Mouse (Mus musculus) left cerebral cortex, postnatal 10 days (tissue): ENCODE data around the gene Myl9. TPM values are rescaled to one million over a fixed set of nuclear protein-coding genes. Genes with fewer than 3 reads are reported as not detected.
"Not testable (repeated sequence)": the region's sequence is repeated elsewhere in the genome, so short reads cannot be mapped to it uniquely, and the experiment has no call there.

Experiments
- DNase-seq, 2 experiments: peaks; one replicate each; pipeline ENCODE4 v3.0.0; 2021 to 2022; ENCODE audit warnings: low spot score in 2 of 2, mixed read lengths in 1 of 2; ENCODE audit errors: extremely low spot score in 1 of 2
- intact Hi-C: fragments of 180-260 bp; cut with DNase I; formaldehyde crosslinking; loops from one replicate; pipeline ENCODE4 v1.15.1; 2025
- total RNA-seq, 2 experiments: library from RNA; stranded (reverse); gene quantifications; 2 replicates each; pipeline ENCODE4 v1.2.3; 2021

The Myl9 gene
- total RNA-seq, 2 experiments from 2014 or later: 17.5 to 20.6 TPM

GRCm38 (mm10) chr2:156811556-156811955, 36.3 kb downstream of the Myl9 start:
- intact Hi-C loops: no loop called here
- DNase-seq: no peak

DNA sequence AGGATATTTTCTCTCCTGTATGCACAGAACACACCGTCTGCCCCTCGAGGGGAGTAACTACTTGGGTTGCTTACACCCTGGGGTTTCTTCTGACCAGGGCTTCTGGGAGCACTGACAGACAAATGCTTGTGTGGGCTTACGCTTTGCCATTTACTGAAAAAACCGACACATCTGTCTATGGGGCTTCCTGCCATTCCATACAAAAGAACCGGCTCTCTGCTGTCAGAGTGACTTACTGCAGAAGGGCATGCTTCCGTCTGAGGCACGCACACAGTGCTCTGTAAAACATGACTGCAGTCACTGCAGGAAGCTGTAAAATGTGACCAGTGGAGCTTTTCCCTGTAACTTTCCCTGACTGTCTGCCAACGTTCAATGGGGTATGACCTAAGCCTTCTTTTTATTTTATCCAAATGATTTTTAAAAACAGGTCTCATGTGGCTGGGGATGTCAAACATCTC, 39.2 kb downstream of the Myl9 start:
- no peak for DNase-seq
- intact Hi-C loops: no loop called here

GRCm38 (mm10) chr2:156814893-156815292, 39.7 kb downstream of the Myl9 start:
- DNase-seq: no peak
- intact Hi-C loops: no loop called here

GRCm38 (mm10) chr2:156815412-156815811, 40.2 kb downstream of the Myl9 start:
- intact Hi-C loops: no loop called here

DNA sequence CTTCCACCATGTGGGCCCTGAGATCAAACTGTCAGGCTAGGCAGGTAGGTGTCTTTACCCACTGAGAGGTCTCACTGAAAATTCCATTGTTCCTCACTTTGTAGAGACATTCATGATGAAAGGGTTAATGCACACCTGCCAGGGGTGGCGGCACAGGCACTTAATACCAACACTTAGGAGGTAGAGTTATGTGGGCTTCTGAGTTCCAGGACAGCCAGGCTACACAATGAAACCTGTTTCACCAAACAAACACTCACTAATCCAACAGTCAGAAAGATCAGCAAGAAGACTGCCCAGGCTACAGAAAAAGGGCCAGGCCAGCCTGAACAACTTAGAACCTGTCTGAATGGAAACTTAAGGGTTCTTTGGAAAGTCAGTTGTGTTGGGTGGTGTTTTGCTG, 40.9 kb downstream of the Myl9 start:
- DNase-seq: no peak
- intact Hi-C loops: no loop called here

More at GRCm38 (mm10) chr2:156815412-156815811, 40.2 kb downstream of the Myl9 start:
- no peak for DNase-seq

- intact Hi-C loops, DNase-seq: not testable (repeated sequence)
Observed at GRCm38 (mm10) chr2:156825128-156825527, 49.9 kb downstream of the Myl9 start.

Other genes starting within 250 kb of the Myl9 start
- gene Aar2, start 227.8 kb upstream of the Myl9 start, total RNA-seq: 10 to 100 TPM; 33.8 to 35.9 TPM
- 100 to 1,000 TPM; 240 to 258 TPM for gene Dlgap4, start 161.7 kb upstream of the Myl9 start, total RNA-seq
- gene Tgif2, start 64.6 kb downstream of the Myl9 start, total RNA-seq: 1 to 10 TPM; 1.8 to 3.1 TPM
- 1 to 10 TPM; 2.4 to 3.6 TPM for gene 4930518I15Rik, start 82.5 kb downstream of the Myl9 start, total RNA-seq
- gene Rab5if, start 87.7 kb downstream of the Myl9 start, total RNA-seq: 100 to 1,000 TPM; 119 to 121 TPM
- gene Sla2, start 111.8 kb downstream of the Myl9 start, total RNA-seq: not detected
- gene Ndrg3, start 216.6 kb downstream of the Myl9 start, total RNA-seq: 100 to 1,000 TPM; 581 to 586 TPM
- 1 to 10 TPM; 5.9 to 7.1 TPM for gene Dsn1, start 231.7 kb downstream of the Myl9 start, total RNA-seq